In the genomic region with DNA sequence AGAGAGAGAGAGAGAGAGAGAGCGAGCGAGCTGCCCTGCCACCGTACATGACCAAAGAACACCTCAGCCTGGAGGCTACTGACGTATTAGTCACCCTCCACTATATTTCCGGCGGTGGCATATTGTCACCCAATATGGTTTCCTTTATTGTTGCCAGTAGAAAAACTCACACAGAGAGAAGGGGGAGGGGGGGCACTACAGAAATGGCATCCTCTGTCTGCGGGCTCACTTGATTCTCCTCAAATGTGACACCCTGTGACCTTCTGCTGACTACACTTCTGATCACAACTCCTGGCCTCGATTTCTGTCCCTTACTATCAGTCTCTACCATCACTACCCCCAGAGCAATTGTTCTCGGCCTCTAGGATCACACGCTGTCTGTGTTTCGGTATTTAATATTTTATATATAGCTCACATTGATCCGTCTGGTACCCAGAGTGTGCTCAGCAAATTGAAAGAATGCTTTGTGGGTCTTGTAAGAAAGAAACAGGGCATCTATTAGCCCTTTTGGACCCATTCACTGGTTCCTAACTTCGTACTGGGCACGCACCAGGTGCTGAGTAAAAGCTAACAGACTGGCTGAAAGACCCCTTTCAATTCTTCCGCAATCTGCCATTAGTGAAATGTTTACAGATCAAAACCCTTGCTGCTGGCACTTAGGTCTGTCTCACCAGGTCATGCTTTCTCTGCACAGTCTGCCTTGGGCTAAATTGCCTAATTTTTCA, we compare ENCODE assay signal across 11 mouse cellular contexts.
A peak's percentile ranks its signal among the peaks of the same experiment; 100 is the strongest.
DNase-seq lines count a peak whose midpoint lies in the region; ATAC-seq and TF ChIP-seq lines count a peak whose summit lies in the region.
"Had no signal": no experiment of that assay in that cellular context is flagged by ENCODE, and none has a peak within 500 bp of the region (broad histone marks: within the 10 kb centered on the region; RNA-seq: fewer than 3 reads in every experiment).

No protein-coding gene starts in this region.

- no peak for TF ChIP-seq EP300 in heart, postnatal 0 days (IDR thresholded peaks at IDR 0.05; ENCODE audit: low read depth)

- H3K4me3 ChIP-seq in heart, postnatal 0 days (ENCODE audit: low read depth, low read length) = no peak overlapping the region
- H3K4me3 ChIP-seq in cerebellum, adult 2 months (replicated peaks; ENCODE audit: insufficient read depth, low read depth, low read length) = no peak overlapping the region
- no peak overlapping the region for H3K4me3 ChIP-seq in forebrain, embryonic 16.5 days (replicated peaks; ENCODE audit: low read length)
- no peak overlapping the region for H3K4me3 ChIP-seq in midbrain, embryonic 15.5 days
- H3K4me3 ChIP-seq: erythroblast, embryonic 14.5 days had no signal

- H3K9ac ChIP-seq in heart, postnatal 0 days (replicated peaks; ENCODE audit: low read depth, low read length) = no peak overlapping the region
- 0 out of 2 replicates have a peak overlapping the region, but pooled peaks have one; percentile 5 for H3K9ac ChIP-seq in forebrain, embryonic 16.5 days (replicated peaks; ENCODE audit: low read depth, low read length)
- H3K9ac ChIP-seq in midbrain, embryonic 15.5 days = no peak overlapping the region; the same call in 1 of the 2 replicates
- H3K9ac ChIP-seq: liver, embryonic 14.5 days had no signal

- TF ChIP-seq POLR2A in cerebellum, adult 2 months (IDR thresholded peaks at IDR 0.05; ENCODE audit: borderline replicate concordance, insufficient read depth, low read length) = no peak

- TF ChIP-seq CTCF in heart, postnatal 0 days (IDR thresholded peaks at IDR 0.05; ENCODE audit: low read depth) = no peak
- TF ChIP-seq CTCF in cerebellum, adult 2 months (IDR thresholded peaks at IDR 0.05; ENCODE audit: borderline replicate concordance, insufficient read depth, low read depth, low read length) = no peak

- no peak for ATAC-seq in heart, postnatal 0 days (ENCODE audit: insufficient read depth, low read depth)
- ATAC-seq in forebrain, embryonic 16.5 days = peak; percentile 21
- ATAC-seq in midbrain, embryonic 15.5 days (replicated peaks) = 0 out of 2 replicates have a peak, but pooled peaks have one; percentile 9
- no peak for ATAC-seq in megakaryocyte-erythroid progenitor cell, adult 5-6 weeks (replicated peaks; ENCODE audit: low FRiP score, low TSS enrichment, poor library complexity, severe bottlenecking)

- H3K9me3 ChIP-seq in heart, postnatal 0 days (replicated peaks; ENCODE audit: control insufficient read depth, low read length) = no peaks in the 10 kb centered on the region
- H3K9me3 ChIP-seq in forebrain, embryonic 16.5 days (ENCODE audit: control insufficient read depth, low read length) = no peaks in the 10 kb centered on the region
- no peaks in the 10 kb centered on the region for H3K9me3 ChIP-seq in midbrain, embryonic 15.5 days

- peaks cover 50% of the 10 kb centered on the region for H3K4me1 ChIP-seq in heart, postnatal 0 days (ENCODE audit: control insufficient read depth, insufficient read depth)
- peaks cover 20% of the 10 kb centered on the region for H3K4me1 ChIP-seq in cerebellum, adult 2 months (ENCODE audit: control insufficient read depth, insufficient read depth, low read length)
- H3K4me1 ChIP-seq in forebrain, embryonic 16.5 days (replicated peaks; ENCODE audit: control insufficient read depth, insufficient read depth, low read length) = peaks cover 52% of the 10 kb centered on the region
- H3K4me1 ChIP-seq in midbrain, embryonic 15.5 days = peaks cover 65% of the 10 kb centered on the region

- no peak for DNase-seq in heart, postnatal 0 days (ENCODE audit: low spot score)
- no peak for DNase-seq in heart, adult 11 months
- DNase-seq in cerebellum, adult 2 months = peak; percentile 48 to 79
- DNase-seq in layer of hippocampus, postnatal 36 days = no peak
- no peak for DNase-seq in frontal cortex, postnatal 14 days (ENCODE audit: low spot score in 2 of 2)

- 57% methylated on average over 15 of the region's 15 CpGs for WGBS in heart, postnatal 0 days
- WGBS in cerebellum, adult 2 months = 38% methylated on average over 15 of the region's 15 CpGs
- WGBS in forebrain, embryonic 16.5 days = 20% methylated on average over 15 of the region's 15 CpGs
- 27% methylated on average over 15 of the region's 15 CpGs for WGBS in midbrain, embryonic 15.5 days

- no peak overlapping the region for H3K27ac ChIP-seq in heart, postnatal 0 days (ENCODE audit: low read depth)
- H3K27ac ChIP-seq in cerebellum, adult 2 months (ENCODE audit: insufficient read depth, low read length) = no peak overlapping the region
- H3K27ac ChIP-seq in forebrain, embryonic 16.5 days (ENCODE audit: low read length) = peak overlapping the region; percentile 20
- peak overlapping the region; percentile 63 for H3K27ac ChIP-seq in midbrain, embryonic 15.5 days
- H3K27ac ChIP-seq: kidney, postnatal 0 days; liver, embryonic 14.5 days had no signal

- H3K4me2 ChIP-seq in heart, postnatal 0 days (ENCODE audit: low read depth, low read length) = peak overlapping the region; percentile 7; the same call in 1 of the 2 replicates
- peak overlapping the region; percentile 6; the same call in 1 of the 2 replicates for H3K4me2 ChIP-seq in forebrain, embryonic 16.5 days (ENCODE audit: low read length)
- H3K4me2 ChIP-seq in midbrain, embryonic 15.5 days = peak overlapping the region; percentile 8; the same call in 1 of the 2 replicates

- no peaks in the 10 kb centered on the region for H3K36me3 ChIP-seq in heart, postnatal 0 days (replicated peaks; ENCODE audit: control insufficient read depth, insufficient read depth, low read length)
- H3K36me3 ChIP-seq in forebrain, embryonic 16.5 days (ENCODE audit: control insufficient read depth, insufficient read depth) = no peaks in the 10 kb centered on the region
- H3K36me3 ChIP-seq in midbrain, embryonic 15.5 days (replicated peaks) = no peaks in the 10 kb centered on the region

- no peaks in the 10 kb centered on the region for H3K27me3 ChIP-seq in heart, postnatal 0 days (ENCODE audit: control insufficient read depth, insufficient read depth, low read length)
- no peaks in the 10 kb centered on the region for H3K27me3 ChIP-seq in cerebellum, adult 2 months (ENCODE audit: control insufficient read depth, insufficient read depth, low read length)
- H3K27me3 ChIP-seq in forebrain, embryonic 16.5 days (replicated peaks; ENCODE audit: control insufficient read depth, insufficient read depth, low read length) = no peaks in the 10 kb centered on the region
- no peaks in the 10 kb centered on the region for H3K27me3 ChIP-seq in midbrain, embryonic 15.5 days (replicated peaks)

Comparison
In these comparisons a context has a peak if more than half of its experiments do, and no peak if none do; other contexts are left out.
1. ATAC-seq: peak in forebrain, embryonic 16.5 days (single experiment) and midbrain, embryonic 15.5 days (single experiment); none in heart, postnatal 0 days (single experiment) and megakaryocyte-erythroid progenitor cell, adult 5-6 weeks (single experiment).
2. DNase-seq: peak in cerebellum, adult 2 months (2 of 2); none in heart, postnatal 0 days (single experiment), heart, adult 11 months (single experiment), layer of hippocampus, postnatal 36 days (0 of 2) and frontal cortex, postnatal 14 days (0 of 2).
3. H3K27ac ChIP-seq: peak in forebrain, embryonic 16.5 days (single experiment) and midbrain, embryonic 15.5 days (single experiment); none in heart, postnatal 0 days (single experiment) and cerebellum, adult 2 months (single experiment).
4. Peak in every context shown above with its lines, with median percentiles within 50 percentile points of each other: H3K4me2 ChIP-seq.